Mouse (Mus musculus) MEL (cell line): ENCODE results near the gene Zfp68. TPM values are rescaled to one million over a fixed set of nuclear protein-coding genes. Genes with fewer than 3 reads are reported as not detected.

Experiments
- DNase-seq: peaks from one replicate; pipeline ENCODE4 v3.0.0; 2011; ENCODE audit warnings: low read depth, low spot score
- H3K27ac ChIP-seq: 2 replicates; pipeline ENCODE4 v1.5.1; 2012; ENCODE audit warnings: low read depth, mild to moderate bottlenecking, control low read depth, low read length, moderate library complexity; ENCODE audit not compliant: control insufficient read depth
- H3K27me3 ChIP-seq, 2 experiments: fragments of 150-350 bp in 1 of 2; sonication (generic) in 1 of 2; 2 replicates each; pipeline ENCODE4 v1.6.1; 2012; ENCODE audit warnings: low read length in 2 of 2, mild to moderate bottlenecking in 2 of 2, improper control_type of control experiment in 1 of 2, moderate library complexity in 1 of 2; ENCODE audit not compliant: insufficient read depth in 2 of 2, control insufficient read depth in 1 of 2
- H3K36me3 ChIP-seq, 2 experiments: 2 replicates each; pipeline ENCODE4 v1.6.1; 2012 to 2014; ENCODE audit warnings: low read length in 2 of 2, improper control_type of control experiment in 1 of 2, inconsistent platforms in 1 of 2, mild to moderate bottlenecking in 1 of 2; ENCODE audit not compliant: insufficient read depth in 2 of 2, control insufficient read depth in 1 of 2
- H3K4me1 ChIP-seq, 2 experiments: fragments of 150-350 bp in 1 of 2; sonication (generic) in 1 of 2; 2 replicates each; pipeline ENCODE4 v1.6.1; 2012; ENCODE audit warnings: low read length in 2 of 2, improper control_type of control experiment in 1 of 2, mild to moderate bottlenecking in 1 of 2; ENCODE audit not compliant: insufficient read depth in 2 of 2, control insufficient read depth in 1 of 2
- H3K4me3 ChIP-seq, 2 experiments: fragments of 150-350 bp in 1 of 2; sonication (generic) in 1 of 2; 2 replicates each; pipeline ENCODE4 v1.5.1; 2012; ENCODE audit warnings: low read depth in 2 of 2, low read length in 2 of 2, mild to moderate bottlenecking in 2 of 2, moderate library complexity in 2 of 2, control low read depth in 1 of 2, improper control_type of control experiment in 1 of 2; ENCODE audit not compliant: control insufficient read depth in 1 of 2, insufficient read depth in 1 of 2
- H3K79me2 ChIP-seq: 2 replicates; pipeline ENCODE4 v1.6.1; 2012; ENCODE audit warnings: mild to moderate bottlenecking, low read length, moderate library complexity; ENCODE audit not compliant: control insufficient read depth, poor library complexity, insufficient read depth
- H3K9ac ChIP-seq: 2 replicates; pipeline ENCODE4 v1.6.1; 2012; ENCODE audit warnings: low read depth, mild to moderate bottlenecking, control low read depth, low read length, moderate library complexity; ENCODE audit not compliant: control insufficient read depth, poor library complexity, severe bottlenecking
- H3K9me3 ChIP-seq: fragments of 150-350 bp; sonication (generic); replicated peaks from 2 replicates; pipeline ENCODE4 v1.6.1; 2012; ENCODE audit warnings: mild to moderate bottlenecking, low read length, improper control_type of control experiment, moderate library complexity; ENCODE audit not compliant: insufficient read depth
- BHLHE40 ChIP-seq: IDR thresholded peaks from 2 replicates; pipeline ENCODE4 v1.6.1; 2012; ENCODE audit warnings: low read depth, mild to moderate bottlenecking, inconsistent platforms, low read length, improper control_type of control experiment, borderline replicate concordance
- CHD1 ChIP-seq: IDR thresholded peaks from 2 replicates; pipeline ENCODE4 v1.6.1; 2012; ENCODE audit warnings: low read depth, mild to moderate bottlenecking, inconsistent platforms, low read length, improper control_type of control experiment
- CHD2 ChIP-seq: IDR thresholded peaks from 2 replicates; pipeline ENCODE4 v1.6.1; 2011; ENCODE audit warnings: low read length, improper control_type of control experiment
- CTCF ChIP-seq, 3 experiments: IDR thresholded peaks in 2 of 3; conservative IDR thresholded peaks in 1 of 3; 2 replicates each; pipeline ENCODE4 v1.5.1; 2011 to 2012; ENCODE audit warnings: low read length in 3 of 3, low read depth in 2 of 3, mild to moderate bottlenecking in 2 of 3, improper control_type of control experiment in 1 of 3, inconsistent platforms in 1 of 3, mixed read lengths in 1 of 3, moderate library complexity in 1 of 3; ENCODE audit not compliant: control insufficient read depth in 1 of 3, insufficient read depth in 1 of 3, poor library complexity in 1 of 3, severe bottlenecking in 1 of 3
- E2F4 ChIP-seq: IDR thresholded peaks from 2 replicates; pipeline ENCODE4 v1.6.1; 2011; ENCODE audit warnings: low read depth, low read length, improper control_type of control experiment, borderline replicate concordance
- ELF1 ChIP-seq: IDR thresholded peaks from 2 replicates; pipeline ENCODE4 v1.6.1; 2014; ENCODE audit warnings: low read depth, mild to moderate bottlenecking, inconsistent platforms, low read length, improper control_type of control experiment, moderate library complexity
- EP300 ChIP-seq, 2 experiments: IDR thresholded peaks; 2 replicates each; pipeline ENCODE4 v1.6.1; 2011; ENCODE audit warnings: improper control_type of control experiment in 2 of 2, low read length in 2 of 2, low read depth in 1 of 2, mild to moderate bottlenecking in 1 of 2
- ETS1 ChIP-seq: IDR thresholded peaks from 2 replicates; pipeline ENCODE4 v1.6.1; 2012; ENCODE audit warnings: low read depth, mild to moderate bottlenecking, inconsistent platforms, low read length, improper control_type of control experiment, moderate library complexity
- GABPA ChIP-seq: IDR thresholded peaks from 2 replicates; pipeline ENCODE4 v1.6.1; 2012; ENCODE audit warnings: low read depth, mild to moderate bottlenecking, inconsistent platforms, low read length, improper control_type of control experiment, moderate library complexity
- GATA1 ChIP-seq: IDR thresholded peaks from 2 replicates; pipeline ENCODE4 v1.6.1; 2011; ENCODE audit warnings: low read depth, low read length, improper control_type of control experiment
- HCFC1 ChIP-seq: IDR thresholded peaks from 2 replicates; pipeline ENCODE4 v1.6.1; 2012; ENCODE audit warnings: low read depth, mild to moderate bottlenecking, inconsistent platforms, low read length, improper control_type of control experiment, moderate library complexity
- KAT2A ChIP-seq: conservative IDR thresholded peaks from 2 replicates; pipeline ENCODE4 v1.6.1; 2012; ENCODE audit warnings: low read depth, low read length, improper control_type of control experiment, inconsistent platforms
- MAX ChIP-seq: IDR thresholded peaks from 2 replicates; pipeline ENCODE4 v1.6.1; 2011; ENCODE audit warnings: low read length, improper control_type of control experiment
- MAZ ChIP-seq: IDR thresholded peaks from 2 replicates; pipeline ENCODE4 v1.6.1; 2012; ENCODE audit warnings: low read depth, mild to moderate bottlenecking, inconsistent platforms, low read length, improper control_type of control experiment
- MEF2A ChIP-seq: IDR thresholded peaks from 2 replicates; pipeline ENCODE4 v1.6.1; 2014; ENCODE audit warnings: low read depth, mild to moderate bottlenecking, inconsistent platforms, low read length, improper control_type of control experiment; ENCODE audit not compliant: poor library complexity, insufficient replicate concordance, severe bottlenecking; ENCODE audit errors: extremely low read depth
- MXI1 ChIP-seq: IDR thresholded peaks from 2 replicates; pipeline ENCODE4 v1.6.1; 2011; ENCODE audit warnings: mild to moderate bottlenecking, low read depth, low read length, improper control_type of control experiment
- MYB ChIP-seq: IDR thresholded peaks from 2 replicates; pipeline ENCODE4 v1.6.1; 2011; ENCODE audit warnings: mild to moderate bottlenecking, low read depth, low read length, improper control_type of control experiment
- MYC ChIP-seq: IDR thresholded peaks from 2 replicates; pipeline ENCODE4 v1.6.1; 2011; ENCODE audit warnings: low read depth, mild to moderate bottlenecking, low read length, improper control_type of control experiment, moderate library complexity
- NELFE ChIP-seq: IDR thresholded peaks from 2 replicates; pipeline ENCODE4 v1.6.1; 2011; ENCODE audit warnings: low read depth, low read length, improper control_type of control experiment
- POLR2A ChIP-seq, 2 experiments: IDR thresholded peaks; 2 replicates each; pipeline ENCODE4 v1.6.1; 2011 to 2012; ENCODE audit warnings: low read length in 2 of 2, mild to moderate bottlenecking in 2 of 2, control low read depth in 1 of 2, improper control_type of control experiment in 1 of 2, low read depth in 1 of 2, moderate library complexity in 1 of 2; ENCODE audit not compliant: control insufficient read depth in 1 of 2, insufficient read depth in 1 of 2, poor library complexity in 1 of 2
- POLR2AphosphoS2 ChIP-seq: IDR thresholded peaks from 2 replicates; pipeline ENCODE4 v1.6.1; 2011; ENCODE audit warnings: low read length, improper control_type of control experiment
- POLR2AphosphoS5 ChIP-seq: IDR thresholded peaks from 2 replicates; pipeline ENCODE4 v1.6.1; 2012; ENCODE audit warnings: low read depth, borderline replicate concordance, mild to moderate bottlenecking, inconsistent platforms, low read length, moderate library complexity, mixed read lengths
- RAD21 ChIP-seq: IDR thresholded peaks from 2 replicates; pipeline ENCODE4 v1.6.1; 2011; ENCODE audit warnings: mild to moderate bottlenecking, low read depth, low read length, improper control_type of control experiment
- RCOR1 ChIP-seq: IDR thresholded peaks from 2 replicates; pipeline ENCODE4 v1.6.1; 2012; ENCODE audit warnings: low read depth, mild to moderate bottlenecking, inconsistent platforms, low read length, improper control_type of control experiment
- SIN3A ChIP-seq: IDR thresholded peaks from 2 replicates; pipeline ENCODE4 v1.6.1; 2012; ENCODE audit warnings: low read length, improper control_type of control experiment, inconsistent platforms
- SMC3 ChIP-seq: IDR thresholded peaks from 2 replicates; pipeline ENCODE4 v1.6.1; 2011; ENCODE audit warnings: low read depth, low read length, improper control_type of control experiment
- TAL1 ChIP-seq: IDR thresholded peaks from 2 replicates; pipeline ENCODE4 v1.6.1; 2012; ENCODE audit warnings: mild to moderate bottlenecking, inconsistent platforms, low read length, moderate library complexity, mixed read lengths
- TBP ChIP-seq: IDR thresholded peaks from 2 replicates; pipeline ENCODE4 v1.8.0; 2011; ENCODE audit warnings: low read depth, low read length, improper control_type of control experiment
- TCF12 ChIP-seq: IDR thresholded peaks from 2 replicates; pipeline ENCODE4 v1.6.1; 2014; ENCODE audit warnings: low read depth, mild to moderate bottlenecking, inconsistent platforms, low read length, improper control_type of control experiment, moderate library complexity
- UBTF ChIP-seq: IDR thresholded peaks from 2 replicates; pipeline ENCODE4 v1.6.1; 2012; ENCODE audit warnings: low read depth, mild to moderate bottlenecking, inconsistent platforms, low read length, improper control_type of control experiment, moderate library complexity, borderline replicate concordance; ENCODE audit not compliant: insufficient read depth
- USF2 ChIP-seq, 2 experiments: IDR thresholded peaks; 2 replicates each; pipeline ENCODE4 v1.6.1; 2011 to 2012; ENCODE audit warnings: improper control_type of control experiment in 2 of 2, low read length in 2 of 2, borderline replicate concordance in 1 of 2, inconsistent platforms in 1 of 2, low read depth in 1 of 2, mild to moderate bottlenecking in 1 of 2; ENCODE audit not compliant: insufficient read depth in 1 of 2
- ZC3H11A ChIP-seq: IDR thresholded peaks from 2 replicates; pipeline ENCODE4 v1.6.1; 2012; ENCODE audit warnings: low read depth, mild to moderate bottlenecking, inconsistent platforms, low read length, improper control_type of control experiment
- ZKSCAN1 ChIP-seq: IDR thresholded peaks from 2 replicates; pipeline ENCODE4 v1.6.1; 2012; ENCODE audit warnings: low read depth, mild to moderate bottlenecking, inconsistent platforms, low read length, improper control_type of control experiment, moderate library complexity
- polyA plus RNA-seq, 2 experiments: library from polyadenylated mRNA; stranded (reverse) in 1 of 2; unstranded in 1 of 2; fragments of >175 nt in 1 of 2; fragments of >200 nt in 1 of 2; gene quantifications; 2 replicates each; pipeline versions ENCODE4 v1.2.1 to v1.2.4; 2012; ENCODE audit warnings: low replicate concordance in 2 of 2, low read depth in 1 of 2; ENCODE audit not compliant: insufficient read length in 2 of 2, insufficient read depth in 1 of 2, missing spikeins in 1 of 2
- total RNA-seq: library from RNA; depleted of rRNA; stranded (reverse); fragments of 300-350 nt; gene quantifications from 2 replicates; pipeline ENCODE4 v1.2.3, GENCODE M21; 2012

Zfp68 gene
- total and polyA plus RNA-seq, 3 experiments: 15.8 to 18.1 TPM; not detected in 1

GRCm38 (mm10) chr5:138652911-138653310, 33.4 kb upstream of the Zfp68 start:
- Histone ChIP-seq H3K27ac (no peak overlapping the region), H3K9me3 (no peaks in the 10 kb centered on the region), H3K79me2 (no peaks in the 10 kb centered on the region), H3K36me3 (no peaks in the 10 kb centered on the region), H3K4me1 (no peaks in the 10 kb centered on the region), H3K4me3 (no peak overlapping the region), H3K27me3 (no peaks in the 10 kb centered on the region), H3K9ac (no peak overlapping the region)
- DNase-seq: no peak
- TF ChIP-seq MAX: no peak

- Histone ChIP-seq H3K4me3 (no peak overlapping the region), H3K79me2 (no peaks in the 10 kb centered on the region; the same call in 1 of the 2 replicates), H3K36me3 (peaks cover 0 to 5% of the 10 kb centered on the region in 2 experiments; a peak in 2 of 4 replicates), H3K9ac (no peak overlapping the region), H3K27ac (peak overlapping the region; percentile 45; the same call in 1 of the 2 replicates), H3K9me3 (no peaks in the 10 kb centered on the region), H3K4me1 (peaks cover 3 to 5% of the 10 kb centered on the region in 2 experiments; a peak in 3 of 4 replicates), H3K27me3 (no peaks in the 10 kb centered on the region)
- peak; percentile 67 for DNase-seq
- TF ChIP-seq MYB (no peak), USF2 (IDR thresholded peaks at IDR 0.05; ENCODE audit: borderline replicate concordance in 1 of 2, insufficient read depth in 1 of 2, low read depth in 1 of 2, low read length in 2 of 2) (no peak), SMC3 (no peak), MXI1 (0 out of 2 replicates have a peak, but pooled peaks have one; percentile 32), HCFC1 (no peak), ELF1 (no peak), CHD1 (no peak), EP300 (IDR thresholded peaks at IDR 0.05; ENCODE audit: low read depth in 1 of 2, low read length in 2 of 2) (peak; percentile 23 to 43; a peak in 2 of 4 replicates), CHD2 (no peak), MYC (no peak), TCF12 (peak; percentile 70), BHLHE40 (no peak), NELFE (no peak), UBTF (no peak), POLR2A (IDR thresholded peaks at IDR 0.05; ENCODE audit: control insufficient read depth in 1 of 2, insufficient read depth in 1 of 2, low read depth in 1 of 2, low read length in 2 of 2, poor library complexity in 1 of 2) (no peak), E2F4 (no peak), ZC3H11A (no peak), GABPA (no peak), SIN3A (peak; percentile 26; the same call in 1 of the 2 replicates), KAT2A (no peak), MEF2A (no peak), POLR2AphosphoS2 (no peak), TBP (no peak), MAZ (no peak), TAL1 (0 out of 2 replicates have a peak, but pooled peaks have one; percentile 16), ZKSCAN1 (no peak), RCOR1 (no peak), ETS1 (peak; percentile 61), RAD21 (no peak), GATA1 (peak; percentile 79), POLR2AphosphoS5 (no peak), CTCF (IDR thresholded peaks at IDR 0.05 in 2 of 3, conservative IDR thresholded peaks at IDR 0.05 in 1 of 3; ENCODE audit: control insufficient read depth in 1 of 3, insufficient read depth in 1 of 3, low read depth in 2 of 3, low read length in 3 of 3, poor library complexity in 1 of 3, severe bottlenecking in 1 of 3) (no peak)
Observed at GRCm38 (mm10) chr5:138641761-138642160, 22.2 kb upstream of the Zfp68 start.
